Mouse (Mus musculus) E14TG2a.4 (cell line): ENCODE results near the gene Zfhx2.
"Not testable (repeated sequence)": the region's sequence is repeated elsewhere in the genome, so short reads cannot be mapped to it uniquely, and the experiment has no call there.

Source experiments
- H3K27me3 ChIP-seq: 2 replicates; pipeline ENCODE4 v1.6.1; 2014; ENCODE audit warnings: low read length, control low read depth; ENCODE audit not compliant: insufficient read depth
- H3K36me3 ChIP-seq: 2 replicates; pipeline ENCODE4 v1.6.1; 2014; ENCODE audit warnings: low read length, control low read depth; ENCODE audit not compliant: insufficient read depth
- H3K4me1 ChIP-seq: replicated peaks from 2 replicates; pipeline ENCODE4 v1.6.1; 2014; ENCODE audit warnings: low read depth, low read length, control low read depth
- H3K4me3 ChIP-seq: replicated peaks from 2 replicates; pipeline ENCODE4 v1.5.1; 2014; ENCODE audit warnings: mild to moderate bottlenecking, low read length
- H3K9me3 ChIP-seq: 2 replicates; pipeline ENCODE4 v1.6.1; 2014; ENCODE audit warnings: low read length, control low read depth
- CTCF ChIP-seq: conservative IDR thresholded peaks from 2 replicates; pipeline ENCODE4 v1.5.1; 2014; ENCODE audit warnings: low read length
- NANOG ChIP-seq: IDR thresholded peaks from 2 replicates; pipeline ENCODE4 v1.6.1; 2014; ENCODE audit warnings: borderline replicate concordance, low read length, mixed read lengths
- POU5F1 ChIP-seq: IDR thresholded peaks from 2 replicates; pipeline ENCODE4 v1.6.1; 2014; ENCODE audit warnings: low read length, borderline replicate concordance

Gene Zfhx2

GRCm38 (mm10) chr14:55053708-55054190 lies 38.4 kb downstream of the Zfhx2 start:
- no peak overlapping the region for H3K4me3 ChIP-seq
- peaks cover 37% of the 10 kb centered on the region for H3K4me1 ChIP-seq
- TF ChIP-seq NANOG (no peak), POU5F1 (no peak), CTCF (no peak)
- H3K9me3 ChIP-seq, result no peaks in the 10 kb centered on the region
- peaks cover 8% of the 10 kb centered on the region for H3K27me3 ChIP-seq
- no peaks in the 10 kb centered on the region for H3K36me3 ChIP-seq

GRCm38 (mm10) chr14:55053050-55053449 lies 39.1 kb downstream of the Zfhx2 start:
- H3K4me3 ChIP-seq, result no peak overlapping the region
- no peaks in the 10 kb centered on the region for H3K36me3 ChIP-seq
- H3K9me3 ChIP-seq, result no peaks in the 10 kb centered on the region
- TF ChIP-seq NANOG (no peak), POU5F1 (no peak), CTCF (no peak)
- H3K4me1 ChIP-seq, result peaks cover 39% of the 10 kb centered on the region
- peaks cover 8% of the 10 kb centered on the region for H3K27me3 ChIP-seq

DNA sequence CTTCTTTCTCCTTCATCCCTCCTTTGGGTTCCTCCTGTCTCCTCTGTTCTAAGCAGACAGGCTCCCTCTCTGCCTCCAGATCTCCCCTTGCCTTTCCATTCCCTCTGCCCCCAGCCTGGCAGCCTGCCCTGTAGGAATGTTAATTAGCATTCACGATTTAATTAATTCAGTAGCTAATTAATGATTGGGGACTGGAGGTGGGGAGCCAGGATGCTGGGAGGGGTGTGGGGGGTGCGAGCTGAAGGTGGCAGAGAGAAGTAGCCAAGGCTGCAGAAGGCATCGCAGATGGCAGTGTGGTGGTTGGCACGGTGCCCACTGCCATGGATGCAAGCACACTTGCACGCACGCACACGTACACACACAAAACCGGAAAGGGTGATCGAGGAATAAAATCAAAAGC lies 39.6 kb downstream of the Zfhx2 start:
- no peak overlapping the region for H3K4me3 ChIP-seq
- H3K9me3 ChIP-seq, result no peaks in the 10 kb centered on the region
- peaks cover 44% of the 10 kb centered on the region for H3K4me1 ChIP-seq
- peaks cover 8% of the 10 kb centered on the region for H3K27me3 ChIP-seq
- H3K36me3 ChIP-seq, result no peaks in the 10 kb centered on the region
- no peak for TF ChIP-seq POU5F1
- TF ChIP-seq CTCF, result no peak
- TF ChIP-seq NANOG, result no peak

GRCm38 (mm10) chr14:55047971-55048531 lies 44.1 kb downstream of the Zfhx2 start:
- TF ChIP-seq NANOG (peak; percentile 66), CTCF (no peak), POU5F1 (peak; percentile 60; the same call in 1 of the 2 replicates)
- Histone ChIP-seq H3K4me1 (peaks cover 42% of the 10 kb centered on the region), H3K4me3 (peak overlapping the region; percentile 21; the same call in 1 of the 2 replicates), H3K27me3 (no peaks in the 10 kb centered on the region), H3K9me3 (no peaks in the 10 kb centered on the region), H3K36me3 (no peaks in the 10 kb centered on the region)

DNA sequence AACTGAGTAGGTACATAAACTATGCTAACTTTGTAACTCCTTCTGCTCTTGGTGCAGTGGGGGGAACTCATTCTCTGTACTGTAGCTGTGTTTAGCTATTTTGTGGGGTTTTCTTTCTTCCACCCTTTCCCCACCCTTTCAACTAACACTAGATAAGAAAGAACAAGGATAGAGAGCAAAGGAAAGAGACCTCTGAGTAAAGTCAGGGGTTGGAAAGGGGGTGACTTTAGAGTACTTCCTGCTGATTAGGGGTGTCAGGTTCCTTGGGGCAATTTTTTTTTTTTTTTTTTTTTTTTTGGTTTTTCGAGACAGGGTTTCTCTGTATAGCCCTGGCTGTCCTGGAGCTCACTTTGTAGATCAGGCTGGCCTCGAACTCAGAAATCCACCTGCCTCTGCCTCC lies 48.4 kb downstream of the Zfhx2 start:
- peaks cover 26% of the 10 kb centered on the region for H3K4me1 ChIP-seq
- H3K27me3 ChIP-seq, H3K4me3 ChIP-seq, H3K9me3 ChIP-seq, H3K36me3 ChIP-seq: not testable (repeated sequence)

DNA sequence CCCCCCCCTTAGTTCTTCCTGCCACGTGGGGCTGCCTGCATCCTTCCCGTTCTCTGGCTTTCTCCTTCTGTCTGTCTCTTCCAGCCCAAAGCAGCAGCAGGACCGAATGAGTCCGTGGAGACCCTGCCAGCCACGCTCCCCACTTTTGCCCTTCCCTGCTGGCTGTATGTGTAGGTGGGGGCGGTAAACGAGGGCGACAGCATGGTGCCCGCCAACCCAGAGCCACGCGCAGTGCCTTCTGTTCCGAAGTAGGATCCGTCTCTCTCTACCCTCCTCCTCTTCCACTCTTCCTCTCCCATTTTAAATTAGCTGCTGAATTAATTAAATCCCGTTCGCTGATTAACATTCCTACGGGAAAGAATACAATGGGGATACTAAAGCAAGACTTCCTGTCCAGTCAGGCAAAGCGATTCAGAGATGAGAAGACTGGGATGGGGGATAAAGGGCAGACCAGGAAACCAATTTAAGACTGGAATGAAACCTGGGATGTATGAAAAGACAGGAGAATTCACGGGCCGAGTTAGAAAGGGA lies 59.4 kb downstream of the Zfhx2 start:
- Histone ChIP-seq H3K4me1 (peaks cover 46% of the 10 kb centered on the region), H3K9me3 (no peaks in the 10 kb centered on the region), H3K4me3 (peak overlapping the region; percentile 70), H3K27me3 (0 out of 2 replicates have a peak, but pooled peaks cover 7% of the 10 kb centered on the region), H3K36me3 (no peaks in the 10 kb centered on the region)
- TF ChIP-seq NANOG (no peak), POU5F1 (no peak), CTCF (no peak)

DNA sequence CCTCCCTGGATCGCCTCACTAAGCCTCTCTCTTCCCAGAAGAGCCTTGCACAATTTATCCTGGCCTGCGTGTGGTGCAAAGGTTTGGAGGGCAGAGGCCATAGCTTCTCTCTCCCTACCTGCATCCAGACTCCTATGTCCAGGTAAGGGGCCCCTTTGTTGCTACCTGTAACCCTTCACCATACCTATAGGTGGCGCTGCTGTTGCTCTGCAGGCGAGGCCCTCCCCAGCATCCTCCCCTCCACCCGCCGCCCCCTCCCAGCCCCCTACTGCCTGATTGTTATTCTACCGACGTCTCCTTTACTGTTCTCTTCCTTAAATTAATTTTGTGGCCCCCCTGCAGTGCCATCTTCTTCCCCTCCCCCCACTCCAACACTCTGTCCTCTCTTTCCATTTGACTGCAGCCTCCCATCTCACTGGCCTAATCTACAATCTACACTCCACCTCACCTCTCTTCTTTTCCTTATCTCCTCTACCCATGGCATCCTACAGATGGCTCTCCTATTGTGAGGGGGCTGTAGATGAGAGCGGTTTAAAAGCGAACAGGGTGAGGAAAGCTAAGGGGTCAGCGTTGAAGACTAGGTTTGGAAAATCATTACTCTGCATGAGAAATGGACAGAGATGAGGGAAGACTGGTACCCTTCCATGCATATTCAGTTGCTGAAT lies 63.0 kb downstream of the Zfhx2 start:
- TF ChIP-seq NANOG (no peak), CTCF (peak; percentile 50)
- Histone ChIP-seq H3K27me3 (0 out of 2 replicates have a peak, but pooled peaks cover 7% of the 10 kb centered on the region), H3K4me3 (no peak overlapping the region), H3K4me1 (peaks cover 63% of the 10 kb centered on the region), H3K9me3 (no peaks in the 10 kb centered on the region), H3K36me3 (peaks cover 18% of the 10 kb centered on the region)

GRCm38 (mm10) chr14:55028333-55028835 lies 63.7 kb downstream of the Zfhx2 start:
- no peak for TF ChIP-seq CTCF
- TF ChIP-seq POU5F1, result no peak
- TF ChIP-seq NANOG, result no peak
- Histone ChIP-seq H3K27me3 (0 out of 2 replicates have a peak, but pooled peaks cover 5% of the 10 kb centered on the region), H3K36me3 (peaks cover 23% of the 10 kb centered on the region), H3K9me3 (no peaks in the 10 kb centered on the region), H3K4me3 (peak overlapping the region; percentile 39; the same call in 1 of the 2 replicates), H3K4me1 (peaks cover 62% of the 10 kb centered on the region)

DNA sequence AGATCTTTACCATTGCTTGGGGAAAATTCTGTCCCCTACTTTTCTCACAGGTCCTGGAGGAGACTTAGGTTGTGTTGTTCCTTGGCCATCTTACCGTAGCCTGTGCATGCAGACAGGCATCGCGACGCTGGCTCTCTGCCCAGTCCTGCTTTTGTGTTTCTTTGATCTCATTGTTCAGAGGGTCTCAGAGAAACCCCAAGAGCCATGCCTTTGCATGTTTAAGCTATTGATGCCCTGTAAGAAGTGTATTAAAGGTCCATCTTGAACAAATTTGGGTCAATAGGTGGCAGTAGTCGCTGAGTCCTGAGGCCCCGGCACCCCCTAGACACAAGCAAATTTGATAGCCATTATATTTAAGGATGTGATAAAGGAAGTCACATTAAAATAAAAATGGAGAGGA lies 64.5 kb downstream of the Zfhx2 start:
- TF ChIP-seq NANOG (no peak), CTCF (no peak), POU5F1 (no peak)

More for the DNA sequence above, 64.5 kb downstream of the Zfhx2 start:
- Histone ChIP-seq H3K27me3 (no peaks in the 10 kb centered on the region), H3K36me3 (peaks cover 31% of the 10 kb centered on the region), H3K9me3 (no peaks in the 10 kb centered on the region), H3K4me3 (no peak overlapping the region), H3K4me1 (peaks cover 61% of the 10 kb centered on the region)
